Mouse (Mus musculus) activated CD4-positive, CD25-positive, alpha-beta regulatory T cell, adult 4 months (primary cell): ENCODE results near the gene Pax3. TPM values are rescaled to one million over a fixed set of nuclear protein-coding genes. Genes with fewer than 3 reads are reported as not detected.

Experiments
- ATAC-seq: one replicate; pipeline ENCODE4 v1.8.0; 2017
- polyA plus RNA-seq, 2 experiments: library from polyadenylated mRNA; unstranded; fragments of 100-300 nt; shearing (Covaris generic); gene quantifications; one replicate each; pipeline ENCODE4 v1.2.1; 2017

Gene Pax3
- polyA plus RNA-seq, 2 experiments from 2014 or later, result 0.17 TPM; not detected in 1

DNA sequence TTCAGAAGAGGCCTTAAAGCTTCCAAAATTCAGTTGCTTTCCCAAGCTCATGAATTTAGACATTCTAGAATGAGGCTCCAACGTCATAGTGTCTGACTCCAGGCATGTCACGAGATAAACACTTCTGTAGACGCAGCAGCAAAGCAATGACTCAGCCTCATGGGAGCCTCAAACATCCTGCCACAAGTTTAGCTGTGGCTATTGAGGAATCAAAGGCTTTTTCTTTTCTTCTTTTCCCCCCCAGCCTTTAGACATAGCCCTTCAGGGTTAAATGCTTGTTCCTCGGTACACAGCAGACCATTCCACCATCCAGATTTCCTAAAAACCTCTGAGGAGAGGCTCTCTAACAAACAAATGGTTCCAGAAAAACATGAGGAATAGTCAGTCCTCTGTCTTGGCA lies 139.0 kb downstream of the Pax3 start:
- ATAC-seq, result no peak

DNA sequence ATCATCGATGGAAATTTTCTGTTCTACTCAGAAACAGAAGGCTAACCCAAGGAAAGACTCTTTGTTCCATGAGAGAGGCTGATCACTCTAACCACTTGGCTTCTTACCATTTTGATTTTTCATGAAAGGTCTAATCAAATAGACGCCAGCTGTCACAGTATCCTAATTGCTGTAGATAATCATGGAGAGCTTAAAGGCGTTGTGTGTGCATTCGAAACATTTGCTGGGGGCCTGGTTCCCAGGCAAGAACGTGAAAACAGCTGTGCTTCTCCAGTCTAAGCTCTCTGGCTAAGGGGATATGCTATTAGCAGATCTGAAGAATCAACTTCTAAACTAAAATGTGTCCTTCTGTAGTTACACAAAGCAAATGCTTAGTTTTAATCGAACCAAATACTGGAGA lies 143.3 kb downstream of the Pax3 start:
- ATAC-seq, result no peak

Other genes starting within 250 kb of the Pax3 start
- gene Sgpp2, start 113.2 kb upstream of the Pax3 start, polyA plus RNA-seq, result under 1 TPM; 0.52 to 0.69 TPM